ENCODE assay signal across 8 mouse cellular contexts in genomic region chr10:78297576-78298484, GRCm38 (mm10). TPM values are rescaled to one million over a fixed set of nuclear protein-coding genes. Genes with fewer than 3 reads are reported as not detected.
A peak's percentile ranks its signal among the peaks of the same experiment; 100 is the strongest.
DNase-seq lines count a peak whose midpoint lies in the region; ATAC-seq and TF ChIP-seq lines count a peak whose summit lies in the region.

No protein-coding gene starts in this region.

- no peak for TF ChIP-seq CTCF in Patski (IDR thresholded peaks at IDR 0.05)
- no peak for TF ChIP-seq CTCF in lung, embryonic 14.5 days (IDR thresholded peaks at IDR 0.05; ENCODE audit: low read depth)

- peak; percentile 51 for DNase-seq in Patski (ENCODE audit: low read depth, low spot score)
- DNase-seq in frontal cortex, postnatal 14 days (ENCODE audit: low spot score in 2 of 2) = peak; percentile 47 to 65
- peak; percentile 78 for DNase-seq in layer of hippocampus, adult 9-11 months
- peak; percentile 52 for DNase-seq in lung, embryonic 14.5 days
- DNase-seq in right cerebral cortex, adult 18-20 months = peak; percentile 86
- DNase-seq in urinary bladder, adult 2 months (ENCODE audit: low spot score) = peak; percentile 47

- no peak overlapping the region for H3K9ac ChIP-seq in hindbrain, embryonic 12.5 days
- H3K9ac ChIP-seq in lung, embryonic 14.5 days = peak overlapping the region; percentile 22

- CTCF ChIA-PET in Patski (lab: Charles Lee) = interaction anchor here (0.9 to 1.6 kb wide), 4 partner anchors 14 to 94 kb away, joined by 3 read pairs; no protein-coding TSS in a partner anchor

- in situ Hi-C loops in Patski (cut with MboI; ENCODE audit: low pct_unique_long_range_greater_than_20kb) = no loop called here

- peak; percentile 69 for ATAC-seq in Patski
- peak; percentile 71 for ATAC-seq in cerebellum, adult (ENCODE audit: insufficient number of reproducible peaks, low FRiP score, low TSS enrichment)
- no peak; the same call in 1 of the 2 replicates for ATAC-seq in hindbrain, embryonic 12.5 days (ENCODE audit: low FRiP score)
- peak; percentile 87 for ATAC-seq in lung, embryonic 14.5 days (ENCODE audit: insufficient read depth)

- no peak overlapping the region for H3K4me2 ChIP-seq in hindbrain, embryonic 12.5 days (replicated peaks)
- H3K4me2 ChIP-seq in lung, embryonic 14.5 days = peak overlapping the region; percentile 10; the same call in 1 of the 2 replicates

- peak overlapping the region; percentile 64 for H3K27ac ChIP-seq in hindbrain, embryonic 12.5 days
- peak overlapping the region; percentile 70; the same call in 1 of the 2 replicates for H3K27ac ChIP-seq in lung, embryonic 14.5 days (ENCODE audit: low read depth)

- POLR2A ChIA-PET in Patski (lab: Charles Lee) = interaction anchor here (0.6 kb wide), 1 partner anchor 1773 kb away, joined by 5 read pairs; no protein-coding TSS in a partner anchor

- 77% methylated on average over 15 of the region's 15 CpGs for WGBS in hindbrain, embryonic 12.5 days
- WGBS in lung, embryonic 14.5 days = 67% methylated on average over 15 of the region's 15 CpGs

- no peaks in the 10 kb centered on the region for H3K9me3 ChIP-seq in hindbrain, embryonic 12.5 days (replicated peaks)
- H3K9me3 ChIP-seq in lung, embryonic 14.5 days (ENCODE audit: low read depth, low read length) = no peaks in the 10 kb centered on the region

- H3K4me3 ChIP-seq in hindbrain, embryonic 12.5 days = no peak overlapping the region
- H3K4me3 ChIP-seq in lung, embryonic 14.5 days (ENCODE audit: low read depth, low read length) = no peak overlapping the region

- H3K4me1 ChIP-seq in hindbrain, embryonic 12.5 days = no peaks in the 10 kb centered on the region
- no peaks in the 10 kb centered on the region for H3K4me1 ChIP-seq in lung, embryonic 14.5 days (ENCODE audit: insufficient read depth)

- peaks cover 4% of the 10 kb centered on the region; the same call in 1 of the 2 replicates for H3K36me3 ChIP-seq in hindbrain, embryonic 12.5 days
- no peaks in the 10 kb centered on the region for H3K36me3 ChIP-seq in lung, embryonic 14.5 days (ENCODE audit: insufficient read depth)

- no peaks in the 10 kb centered on the region for H3K27me3 ChIP-seq in Patski
- no peaks in the 10 kb centered on the region for H3K27me3 ChIP-seq in hindbrain, embryonic 12.5 days
- no peaks in the 10 kb centered on the region for H3K27me3 ChIP-seq in lung, embryonic 14.5 days (ENCODE audit: insufficient read depth, low read length)

RNA-seq across cellular contexts. Expression of gene Trappc10, which starts 53.4 kb away (rescaled TPM):
- polyA plus RNA-seq in Patski (2021) = 40.0 TPM
- polyA plus RNA-seq in hindbrain, embryonic 12.5 days (2016; fragmentation: Nextera tagmentation; extraction: Ambion mirVana) = 23.4 and 26.0 TPM in 2 replicates
- polyA plus RNA-seq in lung, embryonic 14.5 days (2014; fragmentation: Nextera tagmentation; extraction: Ambion mirVana) = 15.7 and 18.0 TPM in 2 replicates
- 38.1 and 41.0 TPM in 2 replicates for polyA plus RNA-seq in urinary bladder, adult 2 months (2012; rRNA removed)

RNA-seq across cellular contexts. Expression of gene Agpat3, which starts 54.5 kb away (rescaled TPM):
- 98.9 TPM for polyA plus RNA-seq in Patski (2021)
- polyA plus RNA-seq in hindbrain, embryonic 12.5 days (2016; fragmentation: Nextera tagmentation; extraction: Ambion mirVana) = 59.2 and 59.7 TPM in 2 replicates
- polyA plus RNA-seq in lung, embryonic 14.5 days (2014; fragmentation: Nextera tagmentation; extraction: Ambion mirVana) = 59.7 and 62.1 TPM in 2 replicates
- polyA plus RNA-seq in urinary bladder, adult 2 months (2012; rRNA removed) = 75.1 and 81.3 TPM in 2 replicates
